Mouse (Mus musculus) thymus, adult 2 months (tissue): ENCODE measurements around the gene Prdx6b.

Source experiments
- CTCF ChIP-seq: fragments of 200-500 bp; IDR thresholded peaks from 2 replicates; pipeline ENCODE4 v1.5.1; 2012; ENCODE audit warnings: mild to moderate bottlenecking, control low read depth, low read length, moderate library complexity, borderline replicate concordance; ENCODE audit not compliant: control insufficient read depth, poor library complexity, insufficient read depth; ENCODE audit errors: extremely low read depth
- POLR2A ChIP-seq: fragments of 200-500 bp; IDR thresholded peaks from 2 replicates; pipeline ENCODE4 v1.6.1; 2012; ENCODE audit warnings: mild to moderate bottlenecking, low read length, control low read depth, moderate library complexity; ENCODE audit not compliant: control insufficient read depth, poor library complexity, insufficient read depth; ENCODE audit errors: extremely low read depth

DNA sequence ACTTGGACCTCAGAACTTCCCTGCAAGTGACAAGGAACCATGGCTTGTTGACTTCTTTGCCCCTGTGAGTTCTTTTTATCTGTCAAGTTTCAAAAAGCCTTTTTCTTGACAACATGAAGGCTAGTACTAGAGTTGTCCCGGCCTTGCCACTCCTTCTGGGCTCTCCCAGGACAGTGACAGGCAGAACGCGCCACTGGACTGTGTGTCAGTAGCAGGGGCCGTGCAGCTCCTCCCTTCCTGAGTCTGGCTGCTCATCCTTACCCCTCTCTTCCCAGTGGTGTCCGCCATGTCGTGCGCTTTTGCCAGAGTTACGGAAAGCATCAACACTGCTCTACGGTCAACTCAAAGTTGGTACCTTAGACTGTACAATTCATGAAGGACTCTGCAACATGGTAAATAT is 48.3 kb downstream of the Prdx6b start:
- no peak for TF ChIP-seq CTCF
- no peak for TF ChIP-seq POLR2A
